Mouse (Mus musculus) limb, embryonic 15.5 days (tissue): ENCODE measurements at regions not wholly inside any gene's neighbourhood (a gene's known extent, or its start where the extent isn't known, plus 50 kb on each side); places are given as distances from the start of the nearest gene placed in this dataset.

ENCODE experiments used
- ATAC-seq: fragments of 200-750 bp; cut with Nextera tagmentation; 2 replicates; pipeline ENCODE4 v1.8.0; 2017; ENCODE audit warnings: low read depth, moderate TSS enrichment; ENCODE audit not compliant: insufficient number of reproducible peaks, low FRiP score, low TSS enrichment
- H3K27ac ChIP-seq: fragments of 300-500 bp; sonication (generic); 2 replicates; pipeline ENCODE4 v1.5.1; 2015; ENCODE audit warnings: moderate library complexity, mild to moderate bottlenecking, inconsistent platforms
- H3K27me3 ChIP-seq: fragments of 300-500 bp; sonication (generic); 2 replicates; pipeline ENCODE4 v1.6.1; 2015; ENCODE audit warnings: inconsistent platforms
- H3K36me3 ChIP-seq: fragments of 300-500 bp; sonication (generic); 2 replicates; pipeline ENCODE4 v1.6.1; 2015; ENCODE audit warnings: inconsistent platforms
- H3K4me1 ChIP-seq: fragments of 300-500 bp; sonication (generic); 2 replicates; pipeline ENCODE4 v1.6.1; 2015; ENCODE audit warnings: inconsistent platforms
- H3K4me2 ChIP-seq: fragments of 300-500 bp; sonication (generic); 2 replicates; pipeline ENCODE4 v1.6.1; 2015; ENCODE audit warnings: mild to moderate bottlenecking, inconsistent platforms
- H3K4me3 ChIP-seq: fragments of 300-500 bp; sonication (generic); 2 replicates; pipeline ENCODE4 v1.5.1; 2015; ENCODE audit warnings: mild to moderate bottlenecking, inconsistent platforms
- H3K9ac ChIP-seq: fragments of 300-500 bp; sonication (generic); 2 replicates; pipeline ENCODE4 v1.6.1; 2015; ENCODE audit warnings: inconsistent platforms
- H3K9me3 ChIP-seq: fragments of 300-500 bp; sonication (generic); 2 replicates; pipeline ENCODE4 v1.6.1; 2016; ENCODE audit warnings: inconsistent platforms
- WGBS: fragments of 180-500 bp; shearing (Covaris S2); methylation state at CpG from one replicate; pipeline ENCODE4 v1.1.7; 2015; 5-methylcytosine and 5-hydroxymethylcytosine counted together

DNA sequence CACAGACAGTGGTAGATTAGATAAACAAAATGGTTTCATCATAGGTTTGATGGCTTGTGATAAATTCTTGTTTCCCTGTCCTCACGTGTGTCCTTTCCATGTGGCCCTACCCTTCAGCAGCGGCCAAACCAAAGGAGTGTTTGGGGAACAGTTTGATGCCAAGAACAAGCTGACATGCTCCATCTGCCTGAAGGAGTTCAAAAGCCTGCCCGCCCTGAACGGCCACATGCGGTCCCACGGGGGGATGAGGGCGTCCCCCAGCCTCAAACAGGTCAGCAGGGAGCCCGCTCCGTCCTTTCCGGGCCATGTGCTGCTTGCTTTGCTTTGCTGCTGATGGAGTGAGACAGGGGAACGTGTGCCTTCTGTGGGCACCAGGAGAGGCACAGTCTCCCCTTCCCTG lies 51.0 kb upstream of the Mrps10 start:
- Histone ChIP-seq H3K4me2 (no peak overlapping the region), H3K27me3 (no peaks in the 10 kb centered on the region), H3K9ac (no peak overlapping the region), H3K27ac (no peak overlapping the region), H3K4me1 (no peaks in the 10 kb centered on the region), H3K9me3 (no peaks in the 10 kb centered on the region), H3K4me3 (no peak overlapping the region), H3K36me3 (peaks cover 59% of the 10 kb centered on the region)
- no peak for ATAC-seq
- 90% methylated on average over 11 of the region's 11 CpGs for WGBS

DNA sequence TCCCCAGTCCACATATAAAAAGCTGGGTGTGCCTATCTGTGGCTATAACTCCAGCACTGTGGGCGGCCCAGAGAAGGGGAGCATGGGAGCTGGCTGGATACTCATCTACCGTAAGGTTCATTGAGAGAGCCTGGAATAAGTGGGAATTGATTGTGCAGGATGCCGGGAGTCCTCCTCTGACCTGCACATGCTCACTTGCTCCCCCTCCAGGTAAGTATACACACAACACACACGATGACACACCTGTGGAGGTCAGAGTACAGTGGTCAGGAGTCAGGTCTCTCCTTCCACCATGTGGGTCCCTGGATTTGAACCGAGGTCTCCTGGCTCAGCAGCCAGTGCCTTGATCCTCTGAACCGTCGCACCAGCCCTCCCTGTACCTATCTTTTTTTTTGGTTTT lies 55.5 kb upstream of the Mrps10 start:
- no peak for ATAC-seq
- 94% methylated on average over 7 of the region's 7 CpGs for WGBS
- H3K36me3 ChIP-seq = peaks cover 41% of the 10 kb centered on the region

GRCm38 (mm10) chr17:47311272-47311671 lies 57.4 kb upstream of the Mrps10 start:
- H3K4me3 ChIP-seq = no peak overlapping the region
- H3K9me3 ChIP-seq = no peaks in the 10 kb centered on the region
- H3K27me3 ChIP-seq = no peaks in the 10 kb centered on the region
- H3K4me2 ChIP-seq = no peak overlapping the region
- H3K27ac ChIP-seq = peak overlapping the region; percentile 48
- H3K36me3 ChIP-seq = peaks cover 28% of the 10 kb centered on the region
- no peaks in the 10 kb centered on the region for H3K4me1 ChIP-seq
- 57% methylated on average over 5 of the region's 5 CpGs for WGBS
- no peak overlapping the region for H3K9ac ChIP-seq
- ATAC-seq = no peak

More for the DNA sequence above, 55.5 kb upstream of the Mrps10 start:
- Histone ChIP-seq H3K9me3 (no peaks in the 10 kb centered on the region), H3K4me2 (no peak overlapping the region), H3K27me3 (no peaks in the 10 kb centered on the region), H3K27ac (no peak overlapping the region), H3K4me1 (no peaks in the 10 kb centered on the region), H3K9ac (no peak overlapping the region), H3K4me3 (no peak overlapping the region)

DNA sequence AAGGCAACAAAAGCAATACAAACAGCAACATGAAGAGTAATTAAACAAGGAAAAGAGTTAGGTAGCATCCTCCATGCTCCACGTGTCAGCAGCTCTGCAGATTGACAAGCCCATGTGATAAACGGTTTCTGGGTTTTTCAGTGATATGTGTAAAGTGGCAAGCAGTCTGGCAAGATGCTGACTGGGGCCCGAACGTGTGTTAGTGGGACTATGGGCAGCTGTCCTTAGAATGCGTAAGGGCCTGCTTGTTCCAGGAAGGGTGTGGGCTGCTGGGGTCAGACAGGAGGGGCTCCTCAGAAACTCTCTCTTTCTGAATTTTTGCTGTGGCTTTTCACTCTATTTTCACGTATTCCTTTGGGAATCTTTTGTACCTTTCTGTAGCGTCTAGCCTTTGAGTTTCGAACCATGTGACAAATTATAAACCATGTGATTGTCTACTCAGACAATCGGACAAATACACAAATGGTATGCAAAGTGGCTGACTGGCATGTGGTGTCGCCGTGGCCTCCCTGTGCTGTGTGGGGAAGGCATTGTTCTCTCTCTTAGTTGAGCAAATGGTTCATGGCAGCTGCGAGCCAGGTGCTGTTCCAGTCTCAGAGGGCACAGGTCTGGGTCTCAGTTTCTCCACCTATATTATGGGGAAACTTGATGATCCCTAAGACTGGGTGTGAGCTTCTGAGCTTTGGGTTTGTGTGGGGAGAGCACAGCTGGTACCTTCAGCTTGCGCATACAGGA lies 62.5 kb upstream of the Mrps10 start:
- ATAC-seq = no peak
- H3K27ac ChIP-seq = no peak overlapping the region
- no peaks in the 10 kb centered on the region for H3K27me3 ChIP-seq
- 77% methylated on average over 13 of the region's 13 CpGs for WGBS
- no peaks in the 10 kb centered on the region for H3K9me3 ChIP-seq
- no peaks in the 10 kb centered on the region for H3K4me1 ChIP-seq
- no peaks in the 10 kb centered on the region; the same call in 1 of the 2 replicates for H3K36me3 ChIP-seq
- H3K9ac ChIP-seq = no peak overlapping the region
- no peak overlapping the region for H3K4me3 ChIP-seq
- H3K4me2 ChIP-seq = no peak overlapping the region

DNA sequence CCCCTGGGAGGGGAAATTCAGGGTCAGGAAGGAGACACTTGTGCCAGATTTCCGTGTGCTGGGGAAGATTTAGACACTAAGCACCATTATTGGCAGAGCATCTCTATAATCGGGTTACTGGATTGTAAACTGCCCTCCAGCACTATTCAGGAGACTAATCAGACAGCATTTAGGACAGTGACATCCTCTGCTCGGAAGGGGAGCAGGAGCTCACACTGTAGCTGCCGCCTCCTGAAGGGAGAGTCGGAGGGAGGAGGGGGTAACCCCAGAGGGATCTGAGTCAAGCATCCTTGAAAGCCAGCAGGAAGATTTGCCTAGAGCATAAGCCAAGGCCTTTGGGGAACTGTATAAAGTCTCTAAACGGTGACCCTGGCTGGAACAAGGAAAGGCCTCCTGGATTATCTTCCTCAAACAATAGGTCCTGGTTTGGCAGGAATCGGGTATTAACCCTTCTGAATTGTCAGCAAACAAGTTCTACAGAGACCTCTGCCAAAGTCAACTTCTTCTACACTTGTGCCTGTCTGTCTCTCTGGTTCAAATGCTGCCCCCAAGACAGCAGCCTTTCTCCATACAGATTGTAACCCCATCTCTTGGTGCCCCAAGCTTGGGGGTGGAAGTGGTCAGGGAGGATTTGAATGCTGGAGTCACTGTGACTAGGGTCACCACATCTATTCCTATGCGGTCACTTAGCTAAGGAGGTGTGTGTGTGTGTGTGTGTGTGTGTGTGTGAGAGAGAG lies 64.1 kb upstream of the Mrps10 start:
- Histone ChIP-seq H3K27ac (no peak overlapping the region), H3K4me1 (no peaks in the 10 kb centered on the region), H3K4me3 (no peak overlapping the region), H3K4me2 (no peak overlapping the region), H3K9me3 (no peaks in the 10 kb centered on the region), H3K9ac (no peak overlapping the region), H3K27me3 (no peaks in the 10 kb centered on the region), H3K36me3 (no peaks in the 10 kb centered on the region)
- 62% methylated on average over 8 of the region's 8 CpGs for WGBS
- no peak for ATAC-seq

GRCm38 (mm10) chr17:47303600-47303999 lies 65.1 kb upstream of the Mrps10 start:
- Histone ChIP-seq H3K4me1 (no peaks in the 10 kb centered on the region), H3K4me3 (no peak overlapping the region), H3K36me3 (no peaks in the 10 kb centered on the region), H3K4me2 (no peak overlapping the region), H3K27me3 (no peaks in the 10 kb centered on the region), H3K9ac (no peak overlapping the region), H3K27ac (no peak overlapping the region), H3K9me3 (no peaks in the 10 kb centered on the region)
- WGBS = 94% methylated on average over 3 of the region's 3 CpGs
- no peak for ATAC-seq

GRCm38 (mm10) chr17:47298396-47298919 lies 70.2 kb upstream of the Mrps10 start:
- H3K27me3 ChIP-seq = no peaks in the 10 kb centered on the region

DNA sequence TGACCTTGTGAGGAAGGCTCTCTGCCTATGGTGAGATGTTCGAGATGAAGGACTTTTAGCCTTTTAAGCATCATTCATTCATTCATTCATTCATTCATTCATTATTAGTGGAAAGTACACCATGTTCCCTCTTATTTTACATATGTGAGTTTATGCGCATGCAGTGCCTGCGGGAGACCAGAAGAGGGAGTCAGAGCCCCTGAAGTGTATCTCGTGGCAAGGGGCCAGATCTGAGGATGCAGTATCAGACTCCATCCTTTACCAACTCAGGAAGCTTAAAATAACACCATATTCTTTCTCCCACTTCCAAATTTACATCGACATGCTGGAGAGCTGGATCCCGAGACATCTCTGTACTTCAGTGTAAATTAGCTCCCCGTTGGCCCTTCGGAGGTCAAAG lies 70.7 kb upstream of the Mrps10 start:
- no peak for ATAC-seq
- H3K9ac ChIP-seq = no peak overlapping the region
- no peaks in the 10 kb centered on the region for H3K27me3 ChIP-seq
- no peak overlapping the region for H3K4me3 ChIP-seq
- no peak overlapping the region for H3K4me2 ChIP-seq
- H3K27ac ChIP-seq = no peak overlapping the region
- peaks cover 31% of the 10 kb centered on the region for H3K4me1 ChIP-seq
- 90% methylated on average over 8 of the region's 8 CpGs for WGBS
- no peaks in the 10 kb centered on the region for H3K9me3 ChIP-seq
- no peaks in the 10 kb centered on the region for H3K36me3 ChIP-seq

More at GRCm38 (mm10) chr17:47298396-47298919, 70.2 kb upstream of the Mrps10 start:
- Histone ChIP-seq H3K27ac (no peak overlapping the region), H3K4me3 (no peak overlapping the region), H3K4me1 (peaks cover 29% of the 10 kb centered on the region), H3K4me2 (no peak overlapping the region), H3K9ac (no peak overlapping the region), H3K36me3 (no peaks in the 10 kb centered on the region), H3K9me3 (no peaks in the 10 kb centered on the region)
- WGBS = 80% methylated on average over 6 of the region's 6 CpGs
- no peak for ATAC-seq

DNA sequence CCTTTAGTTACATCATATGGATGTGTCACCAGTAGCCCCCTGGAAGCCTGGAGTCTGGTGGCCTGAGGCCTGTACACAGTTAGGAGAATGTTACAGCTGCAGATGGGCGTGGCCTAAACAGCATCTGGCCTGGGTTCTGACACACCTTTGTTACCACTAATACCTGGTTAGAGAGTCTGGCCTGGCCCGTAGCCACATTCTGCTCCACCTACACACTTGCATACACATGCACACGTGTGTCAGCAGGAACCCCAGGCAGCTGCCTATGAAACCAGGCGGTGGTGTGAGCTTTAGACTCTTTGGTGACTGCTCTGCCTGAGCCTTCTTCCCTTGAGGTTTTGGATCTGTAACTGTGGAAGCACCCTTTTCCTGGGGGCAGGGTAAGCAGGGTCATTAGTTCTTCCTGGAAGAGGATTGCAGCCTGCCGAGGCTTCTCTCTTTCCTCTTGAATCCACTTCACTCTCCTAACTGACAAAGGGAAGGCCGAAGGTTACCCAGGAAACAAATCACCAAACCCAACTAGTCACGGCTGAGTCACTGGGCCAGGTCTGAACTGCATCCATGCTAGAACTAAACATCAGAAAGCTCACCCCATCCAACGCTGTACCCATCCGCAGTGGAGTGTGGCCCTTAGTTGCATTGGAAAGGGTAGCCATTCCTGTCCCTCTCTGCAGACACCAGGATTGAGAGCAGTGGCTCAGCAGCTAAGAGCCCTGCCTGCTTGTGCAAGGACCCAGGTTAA lies 71.8 kb upstream of the Mrps10 start:
- Histone ChIP-seq H3K4me1 (peaks cover 31% of the 10 kb centered on the region), H3K36me3 (0 out of 2 replicates have a peak, but pooled peaks cover 3% of the 10 kb centered on the region), H3K9me3 (no peaks in the 10 kb centered on the region), H3K4me2 (no peak overlapping the region), H3K9ac (no peak overlapping the region), H3K27ac (peak overlapping the region; percentile 38; the same call in 1 of the 2 replicates), H3K4me3 (no peak overlapping the region), H3K27me3 (no peaks in the 10 kb centered on the region)
- 78% methylated on average over 9 of the region's 9 CpGs for WGBS
- no peak for ATAC-seq

- H3K36me3 ChIP-seq = peaks cover 7% of the 10 kb centered on the region; the same call in 1 of the 2 replicates
- H3K9me3 ChIP-seq = no peaks in the 10 kb centered on the region
- H3K27ac ChIP-seq = peak overlapping the region; percentile 43
- 66% methylated on average over 17 of the region's 17 CpGs for WGBS
- no peak for ATAC-seq
- no peak overlapping the region for H3K9ac ChIP-seq
- no peak overlapping the region for H3K4me3 ChIP-seq
- no peaks in the 10 kb centered on the region for H3K27me3 ChIP-seq
- peaks cover 31% of the 10 kb centered on the region for H3K4me1 ChIP-seq
- H3K4me2 ChIP-seq = no peak overlapping the region
Measured at GRCm38 (mm10) chr17:47295315-47296011, 73.2 kb upstream of the Mrps10 start.

- H3K27me3 ChIP-seq = no peaks in the 10 kb centered on the region
- H3K4me3 ChIP-seq = no peak overlapping the region
- no peak overlapping the region for H3K9ac ChIP-seq
- H3K4me2 ChIP-seq = no peak overlapping the region
- no peaks in the 10 kb centered on the region for H3K9me3 ChIP-seq
- H3K4me1 ChIP-seq = peaks cover 31% of the 10 kb centered on the region
- 25% methylated on average over 5 of the region's 5 CpGs for WGBS
- ATAC-seq = peak; percentile 71
- H3K27ac ChIP-seq = peak overlapping the region; percentile 54; the same call in 1 of the 2 replicates
- H3K36me3 ChIP-seq = peaks cover 11% of the 10 kb centered on the region; the same call in 1 of the 2 replicates
Measured at GRCm38 (mm10) chr17:47294091-47294534, 74.6 kb upstream of the Mrps10 start.
